Mouse (Mus musculus): ENCODE data around the gene Sod1.
"Not testable (repeated sequence)": the region's sequence is repeated elsewhere in the genome, so short reads cannot be mapped to it uniquely, and the experiment has no call there.

DNA sequence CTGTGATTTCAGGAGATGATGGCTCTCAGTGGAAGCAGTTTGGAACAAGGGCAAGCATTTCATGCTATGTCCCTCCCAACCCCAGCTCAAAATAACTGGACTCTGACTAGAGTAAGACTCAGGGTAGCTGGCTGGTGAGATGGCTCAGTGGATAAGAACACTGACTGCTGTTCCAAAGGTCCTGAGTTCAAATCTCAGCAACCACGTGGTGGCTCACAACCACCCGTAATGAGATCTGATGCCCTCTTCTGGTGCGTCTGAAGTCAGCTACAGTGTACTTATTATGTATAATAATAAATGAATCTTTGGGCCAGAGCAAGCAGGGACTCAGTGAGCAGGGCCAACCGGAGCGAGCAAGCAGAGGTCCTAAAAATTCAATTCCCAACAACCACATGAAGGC lies 4.7 kb upstream of the Sod1 start:
- not testable (repeated sequence) for TF ChIP-seq CTCF (IDR thresholded peaks at IDR 0.05; ENCODE audit: control insufficient read depth, insufficient read depth, insufficient read length); MAX (IDR thresholded peaks at IDR 0.05); USF1 (IDR thresholded peaks at IDR 0.05; ENCODE audit: low read depth); CEBPB (IDR thresholded peaks at IDR 0.05; ENCODE audit: low read depth); MYOD1 (IDR thresholded peaks at IDR 0.05; ENCODE audit: control insufficient read depth, insufficient read length, low read depth); MYOG (IDR thresholded peaks at IDR 0.05; ENCODE audit: control insufficient read depth, extremely low read depth, insufficient read length); FOSL1 (IDR thresholded peaks at IDR 0.05; ENCODE audit: insufficient read depth, low read length, poor library complexity, severe bottlenecking)

All from C2C12 (cell line).